Mouse (Mus musculus): ENCODE measurements around the gene Rps24. TPM values are rescaled to one million over a fixed set of nuclear protein-coding genes. Genes with fewer than 3 reads are reported as not detected.
"Not testable (repeated sequence)": the region's sequence is repeated elsewhere in the genome, so short reads cannot be mapped to it uniquely, and the experiment has no call there.

Gene Rps24
- 703 and 824 TPM in 2 replicates for polyA plus RNA-seq (2014; fragmentation: Nextera tagmentation; extraction: Ambion mirVana)

- Histone ChIP-seq H3K4me3 (replicated peaks; ENCODE audit: low read length) (peak within 1 kb of the TSS; percentile 74), H3K9me3 (ENCODE audit: control insufficient read depth, low read length) (no peaks in the 10 kb centered on the region), H3K4me2 (replicated peaks) (peak within 1 kb of the TSS; percentile 66), H3K36me3 (replicated peaks; ENCODE audit: control insufficient read depth, insufficient read depth) (peaks cover 24% of the 10 kb centered on the region), H3K27ac (no peak within 1 kb of the TSS), H3K9ac (peak within 1 kb of the TSS; percentile 81), H3K4me1 (replicated peaks; ENCODE audit: control insufficient read depth, insufficient read depth, low read length) (peaks cover 14% of the 10 kb centered on the region), H3K27me3 (ENCODE audit: control insufficient read depth, insufficient read depth, low read length) (no peaks in the 10 kb centered on the region)
- peak; percentile 61 for ATAC-seq (ENCODE audit: low FRiP score)
- WGBS = 0% methylated on average over 30 of the region's 30 CpGs
- peak; percentile 93 for DNase-seq (ENCODE audit: low spot score)
Observed at GRCm38 (mm10) chr14:24486773-24487227, at the start of gene Rps24, which contains the start of gene Polr3a. Gene Rps24 (plus strand): TSS chr14:24487125. Gene Polr3a (minus strand): TSS chr14:24487058.

- not testable (repeated sequence) for H3K4me2 ChIP-seq (replicated peaks); H3K9ac ChIP-seq; H3K27me3 ChIP-seq (ENCODE audit: control insufficient read depth, insufficient read depth, low read length); ATAC-seq (ENCODE audit: low FRiP score); DNase-seq (ENCODE audit: low spot score); H3K27ac ChIP-seq; H3K4me1 ChIP-seq (replicated peaks; ENCODE audit: control insufficient read depth, insufficient read depth, low read length); H3K4me3 ChIP-seq (replicated peaks; ENCODE audit: low read length); H3K9me3 ChIP-seq (ENCODE audit: control insufficient read depth, low read length)
- peaks cover 33% of the 10 kb centered on the region for H3K36me3 ChIP-seq (replicated peaks; ENCODE audit: control insufficient read depth, insufficient read depth)
- WGBS = 92% methylated on average over 4 of the region's 4 CpGs
Observed at GRCm38 (mm10) chr14:24443529-24443928, 43.4 kb upstream of the Rps24 start.

- Histone ChIP-seq H3K36me3 (replicated peaks; ENCODE audit: control insufficient read depth, insufficient read depth) (peaks cover 100% of the 10 kb centered on the region), H3K4me1 (replicated peaks; ENCODE audit: control insufficient read depth, insufficient read depth, low read length) (no peaks in the 10 kb centered on the region), H3K4me2 (replicated peaks) (no peak overlapping the region), H3K4me3 (replicated peaks; ENCODE audit: low read length) (no peak overlapping the region), H3K27me3 (ENCODE audit: control insufficient read depth, insufficient read depth, low read length) (no peaks in the 10 kb centered on the region), H3K9me3 (ENCODE audit: control insufficient read depth, low read length) (no peaks in the 10 kb centered on the region), H3K27ac (no peak overlapping the region), H3K9ac (no peak overlapping the region)
- 81% methylated on average over 3 of the region's 3 CpGs for WGBS
- DNase-seq (ENCODE audit: low spot score) = no peak
- no peak for ATAC-seq (ENCODE audit: low FRiP score)
Observed at GRCm38 (mm10) chr14:24458191-24458590, 28.7 kb upstream of the Rps24 start.

GRCm38 (mm10) chr14:24468806-24469205 is 18.1 kb upstream of the Rps24 start:
- H3K4me2 ChIP-seq (replicated peaks) = no peak overlapping the region

GRCm38 (mm10) chr14:24486241-24486767 is 621 bp upstream of the Rps24 start:
- WGBS = 10% methylated on average over 12 of the region's 13 CpGs
- Histone ChIP-seq H3K27ac (no peak overlapping the region), H3K36me3 (replicated peaks; ENCODE audit: control insufficient read depth, insufficient read depth) (peaks cover 29% of the 10 kb centered on the region), H3K4me1 (replicated peaks; ENCODE audit: control insufficient read depth, insufficient read depth, low read length) (peaks cover 9% of the 10 kb centered on the region; the same call in 1 of the 2 replicates), H3K9me3 (ENCODE audit: control insufficient read depth, low read length) (no peaks in the 10 kb centered on the region), H3K4me3 (replicated peaks; ENCODE audit: low read length) (peak overlapping the region; percentile 74), H3K9ac (peak overlapping the region; percentile 81), H3K27me3 (ENCODE audit: control insufficient read depth, insufficient read depth, low read length) (no peaks in the 10 kb centered on the region), H3K4me2 (replicated peaks) (peak overlapping the region; percentile 66)
- ATAC-seq (ENCODE audit: low FRiP score) (0 out of 2 replicates have a peak, but pooled peaks have one; percentile 7), DNase-seq (ENCODE audit: low spot score) (no peak)

More at GRCm38 (mm10) chr14:24468806-24469205, 18.1 kb upstream of the Rps24 start:
- no peak for ATAC-seq (ENCODE audit: low FRiP score)
- 93% methylated on average over 6 of the region's 6 CpGs for WGBS
- Histone ChIP-seq H3K36me3 (replicated peaks; ENCODE audit: control insufficient read depth, insufficient read depth) (peaks cover 98% of the 10 kb centered on the region), H3K9me3 (ENCODE audit: control insufficient read depth, low read length) (no peaks in the 10 kb centered on the region), H3K9ac (no peak overlapping the region), H3K4me1 (replicated peaks; ENCODE audit: control insufficient read depth, insufficient read depth, low read length) (no peaks in the 10 kb centered on the region), H3K27ac (no peak overlapping the region), H3K27me3 (ENCODE audit: control insufficient read depth, insufficient read depth, low read length) (no peaks in the 10 kb centered on the region), H3K4me3 (replicated peaks; ENCODE audit: low read length) (no peak overlapping the region)
- no peak for DNase-seq (ENCODE audit: low spot score)

- not testable (repeated sequence) for H3K9me3 ChIP-seq (ENCODE audit: control insufficient read depth, low read length); H3K27ac ChIP-seq; H3K4me3 ChIP-seq (replicated peaks; ENCODE audit: low read length); DNase-seq (ENCODE audit: low spot score); H3K4me2 ChIP-seq (replicated peaks); H3K9ac ChIP-seq; ATAC-seq (ENCODE audit: low FRiP score); H3K27me3 ChIP-seq (ENCODE audit: control insufficient read depth, insufficient read depth, low read length)
- Histone ChIP-seq H3K4me1 (replicated peaks; ENCODE audit: control insufficient read depth, insufficient read depth, low read length) (peaks cover 33% of the 10 kb centered on the region), H3K36me3 (replicated peaks; ENCODE audit: control insufficient read depth, insufficient read depth) (peaks cover 29% of the 10 kb centered on the region)
- WGBS = 93% methylated on average over 7 of the region's 7 CpGs
Observed at GRCm38 (mm10) chr14:24489772-24490171, 2.8 kb downstream of the Rps24 start.

GRCm38 (mm10) chr14:24490468-24491265 is 3.7 kb downstream of the Rps24 start:
- peak overlapping the region; percentile 81 for H3K4me3 ChIP-seq (replicated peaks; ENCODE audit: low read length)
- H3K27ac ChIP-seq = peak overlapping the region; percentile 79
- DNase-seq (ENCODE audit: low spot score) = peak; percentile 98
- H3K9me3 ChIP-seq (ENCODE audit: control insufficient read depth, low read length) = no peaks in the 10 kb centered on the region
- no peaks in the 10 kb centered on the region for H3K27me3 ChIP-seq (ENCODE audit: control insufficient read depth, insufficient read depth, low read length)
- peak overlapping the region; percentile 86 for H3K9ac ChIP-seq
- WGBS = under 1% methylated on average over 64 of the region's 64 CpGs
- H3K4me1 ChIP-seq (replicated peaks; ENCODE audit: control insufficient read depth, insufficient read depth, low read length) = peaks cover 33% of the 10 kb centered on the region
- peak overlapping the region; percentile 72 for H3K4me2 ChIP-seq (replicated peaks)
- H3K36me3 ChIP-seq (replicated peaks; ENCODE audit: control insufficient read depth, insufficient read depth) = peaks cover 38% of the 10 kb centered on the region
- ATAC-seq (ENCODE audit: low FRiP score) = peak; percentile 93

- H3K4me1 ChIP-seq (replicated peaks; ENCODE audit: control insufficient read depth, insufficient read depth, low read length) = peaks cover 28% of the 10 kb centered on the region
- peak overlapping the region; percentile 79 for H3K27ac ChIP-seq
- ATAC-seq (ENCODE audit: low FRiP score) = no peak
- H3K9ac ChIP-seq = peak overlapping the region; percentile 86
- 7% methylated on average over 11 of the region's 11 CpGs for WGBS
- peak overlapping the region; percentile 72 for H3K4me2 ChIP-seq (replicated peaks)
- H3K4me3 ChIP-seq (replicated peaks; ENCODE audit: low read length) = peak overlapping the region; percentile 81
- peaks cover 46% of the 10 kb centered on the region for H3K36me3 ChIP-seq (replicated peaks; ENCODE audit: control insufficient read depth, insufficient read depth)
- no peak for DNase-seq (ENCODE audit: low spot score)
- H3K9me3 ChIP-seq (ENCODE audit: control insufficient read depth, low read length) = no peaks in the 10 kb centered on the region
- H3K27me3 ChIP-seq (ENCODE audit: control insufficient read depth, insufficient read depth, low read length) = no peaks in the 10 kb centered on the region
Observed at GRCm38 (mm10) chr14:24491266-24491981, 4.5 kb downstream of the Rps24 start.

GRCm38 (mm10) chr14:24493256-24493655 is 6.3 kb downstream of the Rps24 start:
- H3K4me2 ChIP-seq (replicated peaks) = no peak overlapping the region
- 88% methylated on average over 9 of the region's 9 CpGs for WGBS
- no peak for DNase-seq (ENCODE audit: low spot score)

More at GRCm38 (mm10) chr14:24493256-24493655, 6.3 kb downstream of the Rps24 start:
- Histone ChIP-seq H3K27me3 (ENCODE audit: control insufficient read depth, insufficient read depth, low read length) (no peaks in the 10 kb centered on the region), H3K4me3 (replicated peaks; ENCODE audit: low read length) (no peak overlapping the region), H3K36me3 (replicated peaks; ENCODE audit: control insufficient read depth, insufficient read depth) (peaks cover 64% of the 10 kb centered on the region), H3K4me1 (replicated peaks; ENCODE audit: control insufficient read depth, insufficient read depth, low read length) (peaks cover 28% of the 10 kb centered on the region), H3K9ac (no peak overlapping the region), H3K27ac (no peak overlapping the region), H3K9me3 (ENCODE audit: control insufficient read depth, low read length) (no peaks in the 10 kb centered on the region)
- no peak for ATAC-seq (ENCODE audit: low FRiP score)

All from hindbrain, embryonic 14.5 days (tissue).